Mouse (Mus musculus): ENCODE data around the gene Pdcd1lg2. TPM values are rescaled to one million over a fixed set of nuclear protein-coding genes. Genes with fewer than 3 reads are reported as not detected.

Gene Pdcd1lg2
- total RNA-seq, 2 experiments from 2014 or later = not detected

DNA sequence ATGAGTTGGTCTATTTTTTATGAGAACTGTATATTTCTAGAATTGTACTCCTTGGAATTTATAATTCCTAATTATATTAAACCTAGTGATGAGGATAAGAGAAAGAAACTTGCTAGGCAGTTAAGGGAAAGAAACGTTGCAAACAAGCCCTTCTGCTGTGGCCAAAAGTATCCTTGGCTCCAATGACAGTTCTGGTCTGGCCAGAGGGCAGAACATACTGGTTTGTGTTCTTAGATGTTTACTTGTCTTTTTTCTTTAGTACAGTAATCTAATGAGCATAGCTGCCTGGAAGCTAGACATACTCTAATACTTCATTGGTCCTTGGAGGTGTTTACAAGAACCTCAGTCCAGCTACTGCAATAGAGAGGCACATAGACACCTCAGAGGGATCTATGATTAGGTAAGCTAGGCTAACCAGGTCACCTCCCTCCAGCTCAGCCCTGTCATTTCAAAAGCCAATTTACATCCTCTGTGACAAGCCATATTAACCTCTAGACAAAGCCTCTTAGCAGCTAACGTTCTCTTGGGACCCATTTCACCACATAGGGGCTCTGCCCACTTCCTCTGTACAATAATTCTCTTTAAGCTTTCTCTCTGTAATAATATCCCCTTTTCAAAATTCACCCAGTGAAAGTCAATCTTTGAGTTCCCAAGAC, 102.5 kb downstream of the Pdcd1lg2 start:
- intact Hi-C loops (cut with DNase I) = no loop called here
- no peak for DNase-seq (ENCODE audit: low spot score)

DNA sequence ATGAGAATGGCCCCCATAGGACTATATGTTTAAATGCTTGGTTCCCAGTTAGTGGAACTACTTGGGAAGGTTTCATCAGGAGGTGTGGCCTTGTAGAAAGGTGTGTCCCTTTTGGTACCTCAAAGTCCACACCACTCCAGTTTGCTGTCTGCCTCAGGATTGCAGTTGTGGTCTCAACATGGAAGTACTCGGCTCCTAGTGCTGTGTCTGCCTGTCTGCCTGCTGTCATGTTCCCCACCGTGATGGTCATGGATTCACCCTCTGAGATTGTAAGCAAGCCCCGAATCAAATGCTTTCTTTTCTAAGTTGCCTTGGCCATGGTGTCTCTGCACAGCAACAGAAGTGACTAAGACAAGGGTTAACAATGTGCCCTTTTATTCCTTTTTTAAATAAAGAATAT, 103.4 kb downstream of the Pdcd1lg2 start:
- no peak for DNase-seq (ENCODE audit: low spot score)

DNA sequence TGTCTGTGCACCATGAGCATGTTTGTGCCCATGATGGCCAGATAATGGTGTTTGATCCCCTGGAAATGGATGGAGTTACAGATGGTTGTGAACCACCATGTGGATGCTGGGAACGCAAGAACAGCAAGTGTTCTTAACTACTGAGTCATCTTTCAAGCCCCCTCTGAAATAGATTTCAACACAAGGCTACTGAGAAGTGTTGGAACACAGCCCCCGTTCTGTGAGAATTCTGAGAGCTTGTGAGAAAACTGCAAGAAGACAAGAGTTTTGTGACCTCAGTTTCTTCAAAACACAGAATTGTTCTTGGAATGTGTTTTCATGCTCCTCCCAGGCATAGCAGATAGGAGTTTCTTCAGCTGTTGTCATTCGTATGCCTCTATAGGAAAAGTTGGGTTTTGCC, 104.7 kb downstream of the Pdcd1lg2 start:
- no peak for DNase-seq (ENCODE audit: low spot score)
- intact Hi-C loops (cut with DNase I) = no loop called here

More for the DNA sequence above, 103.4 kb downstream of the Pdcd1lg2 start:
- intact Hi-C loops (cut with DNase I) = no loop called here

DNA sequence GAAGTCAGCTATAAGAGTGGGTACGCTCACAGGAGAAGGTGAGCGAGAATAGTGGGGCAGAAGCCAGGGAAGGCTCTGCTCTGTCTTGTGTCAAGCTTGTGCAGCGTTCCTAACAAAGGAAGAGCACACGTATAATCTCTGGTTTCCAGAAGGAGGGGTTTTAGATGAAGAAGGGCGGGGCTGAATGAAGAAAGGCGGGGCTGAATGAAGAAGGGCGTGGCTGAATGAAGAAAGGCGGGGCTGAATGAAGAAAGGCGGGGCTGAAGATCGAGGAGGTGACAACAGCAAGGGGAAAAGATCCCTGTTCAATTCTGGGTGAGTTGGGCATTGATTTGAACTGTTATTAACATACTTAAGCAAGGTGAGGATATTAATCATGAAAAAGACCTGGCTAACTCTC, 105.3 kb downstream of the Pdcd1lg2 start:
- DNase-seq (ENCODE audit: low spot score) = no peak

DNA sequence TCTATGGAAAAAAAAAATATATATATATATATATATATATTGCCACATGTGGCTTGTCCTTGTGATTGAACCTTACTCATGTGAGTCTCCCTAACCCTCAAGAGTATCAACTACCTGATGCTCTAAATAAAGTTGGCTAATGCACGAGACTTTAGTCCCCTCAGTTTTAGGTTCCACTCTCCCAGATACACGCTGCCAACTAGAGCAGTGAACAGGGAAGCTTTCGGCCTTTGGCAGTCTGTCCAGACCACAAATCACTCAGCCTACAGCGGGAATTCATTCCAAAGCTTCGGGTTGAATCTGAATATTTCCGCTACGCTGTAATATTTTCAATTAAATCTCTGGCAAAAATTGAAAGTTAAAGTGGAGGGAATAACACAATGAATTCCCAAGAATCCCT, 107.7 kb downstream of the Pdcd1lg2 start:
- intact Hi-C loops (cut with DNase I) = no loop called here
- no peak for DNase-seq (ENCODE audit: low spot score)

More for the DNA sequence above, 105.3 kb downstream of the Pdcd1lg2 start:
- intact Hi-C loops (cut with DNase I) = no loop called here

DNA sequence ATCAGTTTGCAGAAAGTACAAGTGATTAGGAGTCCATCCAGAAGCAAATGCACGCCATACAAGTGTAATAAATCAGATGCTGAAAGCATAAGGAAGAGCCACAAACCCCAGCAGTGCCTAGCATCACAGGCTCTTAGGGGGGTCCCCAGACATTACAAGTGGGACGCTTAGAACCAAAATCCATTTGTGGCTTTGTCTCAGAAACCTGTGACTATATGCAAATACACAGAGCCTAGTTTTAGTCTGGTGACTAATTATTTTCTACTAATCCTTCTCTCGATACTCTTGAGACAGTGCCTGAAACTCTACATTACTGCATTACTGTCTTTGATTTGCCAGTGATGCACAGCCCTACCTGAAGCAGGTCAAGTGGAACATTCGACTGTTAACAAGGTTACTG, 108.2 kb downstream of the Pdcd1lg2 start:
- DNase-seq (ENCODE audit: low spot score) = no peak
- intact Hi-C loops (cut with DNase I) = no loop called here

Other genes starting within 250 kb of the Pdcd1lg2 start
- 10 to 100 TPM; 16.6 to 17.7 TPM for gene Jak2, start 159.1 kb upstream of the Pdcd1lg2 start, total RNA-seq (2021)
- under 1 TPM; 0.39 to 0.62 TPM for gene Insl6, start 85.6 kb upstream of the Pdcd1lg2 start, total RNA-seq (2021)
- not detected for gene Rln1, start 76.2 kb upstream of the Pdcd1lg2 start, total RNA-seq (2021)
- gene Plgrkt, start 43.5 kb upstream of the Pdcd1lg2 start, total RNA-seq (2021) = 10 to 100 TPM; 24.9 to 27.3 TPM
- 1 to 10 TPM; 2.0 to 2.3 TPM for gene Cd274, start 43.5 kb upstream of the Pdcd1lg2 start, total RNA-seq (2021)
- gene Ric1, start 111.4 kb downstream of the Pdcd1lg2 start, total RNA-seq (2021) = 10 to 100 TPM; 20.0 to 23.8 TPM
- gene Ermp1, start 237.5 kb downstream of the Pdcd1lg2 start, total RNA-seq (2021) = 1 to 10 TPM; 8.8 to 9.4 TPM

Measured in heart, postnatal 25 days (tissue).